Mouse (Mus musculus): ENCODE measurements at regions not wholly inside any gene's neighbourhood (a gene's known extent, or its start where the extent isn't known, plus 50 kb on each side); places are given as distances from the start of the nearest gene placed in this dataset.

- DNase-seq (ENCODE audit: low spot score): no peak
Observed at GRCm38 (mm10) chr3:38046611-38047010, 322.3 kb upstream of the Gm5148 start.

- DNase-seq (ENCODE audit: low spot score): no peak
Observed at GRCm38 (mm10) chr3:38045989-38046388, 321.7 kb upstream of the Gm5148 start.

GRCm38 (mm10) chr3:38045523-38045922 is 321.2 kb upstream of the Gm5148 start:
- no peak for DNase-seq (ENCODE audit: low spot score)

- no peak for DNase-seq (ENCODE audit: low spot score)
Observed at GRCm38 (mm10) chr3:38044338-38044737, 320.0 kb upstream of the Gm5148 start.

GRCm38 (mm10) chr3:38042614-38043013 is 318.3 kb upstream of the Gm5148 start:
- DNase-seq (ENCODE audit: low spot score): no peak

GRCm38 (mm10) chr3:38036131-38036530 is 311.8 kb upstream of the Gm5148 start:
- DNase-seq (ENCODE audit: low spot score): no peak

- DNase-seq (ENCODE audit: low spot score): no peak
Observed at GRCm38 (mm10) chr3:38034138-38034537, 309.8 kb upstream of the Gm5148 start.

- DNase-seq (ENCODE audit: low spot score): no peak
Observed at GRCm38 (mm10) chr3:38014768-38015167, 290.5 kb upstream of the Gm5148 start.

GRCm38 (mm10) chr3:38009168-38009567 is 284.9 kb upstream of the Gm5148 start:
- DNase-seq (ENCODE audit: low spot score): no peak

- no peak for DNase-seq (ENCODE audit: low spot score)
Observed at GRCm38 (mm10) chr3:38008321-38008720, 284.0 kb upstream of the Gm5148 start.

GRCm38 (mm10) chr3:38007626-38008025 is 283.3 kb upstream of the Gm5148 start:
- no peak for DNase-seq (ENCODE audit: low spot score)

- no peak for DNase-seq (ENCODE audit: low spot score)
Observed at GRCm38 (mm10) chr3:38002275-38002674, 278.0 kb upstream of the Gm5148 start.

GRCm38 (mm10) chr3:37999779-38000178 is 275.5 kb upstream of the Gm5148 start:
- DNase-seq (ENCODE audit: low spot score): no peak

- DNase-seq (ENCODE audit: low spot score): no peak
Observed at GRCm38 (mm10) chr3:37997998-37998397, 273.7 kb upstream of the Gm5148 start.

- DNase-seq (ENCODE audit: low spot score): no peak
Observed at GRCm38 (mm10) chr3:37989992-37990391, 265.7 kb upstream of the Gm5148 start.

- no peak for DNase-seq (ENCODE audit: low spot score)
Observed at GRCm38 (mm10) chr3:37987775-37988505, 263.6 kb upstream of the Gm5148 start.

- no peak for DNase-seq (ENCODE audit: low spot score)
Observed at GRCm38 (mm10) chr3:37987007-37987774, 262.9 kb upstream of the Gm5148 start.

- no peak for DNase-seq (ENCODE audit: low spot score)
Observed at GRCm38 (mm10) chr3:37984706-37985105, 260.4 kb upstream of the Gm5148 start.

GRCm38 (mm10) chr3:37981481-37982180 is 257.3 kb upstream of the Gm5148 start:
- DNase-seq (ENCODE audit: low spot score): no peak

GRCm38 (mm10) chr3:37979871-37980270 is 255.6 kb upstream of the Gm5148 start:
- DNase-seq (ENCODE audit: low spot score): no peak

- no peak for DNase-seq (ENCODE audit: low spot score)
Observed at GRCm38 (mm10) chr3:37978481-37978880, 254.2 kb upstream of the Gm5148 start.

- DNase-seq (ENCODE audit: low spot score): no peak
Observed at GRCm38 (mm10) chr3:37977453-37977852, 253.2 kb upstream of the Gm5148 start.

- DNase-seq (ENCODE audit: low spot score): peak; percentile 30
Observed at GRCm38 (mm10) chr3:37976566-37976965, 252.3 kb upstream of the Gm5148 start.

All from ovary, postnatal 10 days (tissue).